Mouse (Mus musculus): ENCODE data around the gene Uba6. TPM values are rescaled to one million over a fixed set of nuclear protein-coding genes. Genes with fewer than 3 reads are reported as not detected.

Uba6 gene
- polyA plus RNA-seq, 1 experiment from 2014 or later, result 13.0 TPM

DNA sequence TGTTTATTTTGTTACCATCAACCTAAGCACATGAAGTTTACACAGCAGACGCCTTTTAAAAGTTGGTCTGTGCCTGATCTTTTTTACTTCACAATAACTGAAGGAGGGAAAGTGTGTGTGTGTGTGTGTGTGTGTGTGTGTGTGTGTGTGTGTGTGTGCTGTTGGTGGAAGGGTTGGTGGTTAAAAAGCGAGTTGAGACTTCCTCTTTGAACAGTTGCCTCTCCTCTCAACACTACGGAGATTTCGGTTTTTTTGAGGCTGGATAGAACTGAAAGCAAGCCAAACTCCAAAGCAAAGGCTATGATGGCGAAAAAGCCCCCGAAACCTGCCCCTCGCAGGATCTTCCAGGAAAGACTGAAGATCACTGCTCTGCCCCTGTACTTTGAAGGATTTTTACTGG lies 101.1 kb downstream of the Uba6 start, which contains the start of gene Stap1:
Gene Stap1 (plus strand): TSS at position 209 of the 400 bp plus-strand sequence.
- WGBS, result 75% methylated on average over 7 of the region's 7 CpGs
- peaks cover 3% of the 10 kb centered on the region; the same call in 1 of the 2 replicates for H3K9me3 ChIP-seq

GRCm38 (mm10) chr5:86069121-86069520 lies 103.5 kb downstream of the Uba6 start:
- H3K4me3 ChIP-seq, result no peak overlapping the region
- ATAC-seq (ENCODE audit: insufficient number of reproducible peaks, insufficient read depth, low FRiP score, low TSS enrichment, low read depth), result no peak
- H3K4me1 ChIP-seq, result peaks cover 10% of the 10 kb centered on the region
- H3K4me2 ChIP-seq, result no peak overlapping the region
- no peak overlapping the region for H3K27ac ChIP-seq
- no peaks in the 10 kb centered on the region for H3K27me3 ChIP-seq
- H3K9ac ChIP-seq, result no peak overlapping the region
- H3K36me3 ChIP-seq, result no peaks in the 10 kb centered on the region
- WGBS, result 66% methylated on average over 6 of the region's 6 CpGs
- H3K9me3 ChIP-seq, result peaks cover 3% of the 10 kb centered on the region; the same call in 1 of the 2 replicates

More for the DNA sequence above, 101.1 kb downstream of the Uba6 start, which contains the start of gene Stap1:
- peaks cover 8% of the 10 kb centered on the region for H3K4me1 ChIP-seq
- no peak within 1 kb of the TSS for H3K4me2 ChIP-seq
- H3K4me3 ChIP-seq, result no peak within 1 kb of the TSS
- H3K36me3 ChIP-seq, result no peaks in the 10 kb centered on the region
- ATAC-seq (ENCODE audit: insufficient number of reproducible peaks, insufficient read depth, low FRiP score, low TSS enrichment, low read depth), result no peak
- no peak within 1 kb of the TSS for H3K27ac ChIP-seq
- no peaks in the 10 kb centered on the region for H3K27me3 ChIP-seq
- no peak within 1 kb of the TSS for H3K9ac ChIP-seq

- Histone ChIP-seq H3K9me3 (peaks cover 3% of the 10 kb centered on the region; the same call in 1 of the 2 replicates), H3K27me3 (no peaks in the 10 kb centered on the region), H3K4me1 (peaks cover 17% of the 10 kb centered on the region), H3K4me2 (no peak overlapping the region), H3K27ac (no peak overlapping the region), H3K4me3 (no peak overlapping the region), H3K36me3 (no peaks in the 10 kb centered on the region), H3K9ac (no peak overlapping the region)
- WGBS, result 78% methylated on average over 3 of the region's 3 CpGs
- ATAC-seq (ENCODE audit: insufficient number of reproducible peaks, insufficient read depth, low FRiP score, low TSS enrichment, low read depth), result no peak
These were observed 104.2 kb downstream of the Uba6 start for GRCm38 (mm10) chr5:86068451-86068850.

GRCm38 (mm10) chr5:86066551-86066929 lies 106.1 kb downstream of the Uba6 start:
- H3K9ac ChIP-seq, result peak overlapping the region; percentile 67
- peak overlapping the region; percentile 76 for H3K4me3 ChIP-seq
- ATAC-seq (ENCODE audit: insufficient number of reproducible peaks, insufficient read depth, low FRiP score, low TSS enrichment, low read depth), result 0 out of 2 replicates have a peak, but pooled peaks have one; percentile 41
- no peaks in the 10 kb centered on the region for H3K36me3 ChIP-seq
- peaks cover 19% of the 10 kb centered on the region for H3K4me1 ChIP-seq
- H3K27me3 ChIP-seq, result no peaks in the 10 kb centered on the region
- WGBS, result 1% methylated on average over 17 of the region's 17 CpGs
- peaks cover 3% of the 10 kb centered on the region; the same call in 1 of the 2 replicates for H3K9me3 ChIP-seq
- peak overlapping the region; percentile 64 for H3K4me2 ChIP-seq
- H3K27ac ChIP-seq, result peak overlapping the region; percentile 62; the same call in 1 of the 2 replicates

DNA sequence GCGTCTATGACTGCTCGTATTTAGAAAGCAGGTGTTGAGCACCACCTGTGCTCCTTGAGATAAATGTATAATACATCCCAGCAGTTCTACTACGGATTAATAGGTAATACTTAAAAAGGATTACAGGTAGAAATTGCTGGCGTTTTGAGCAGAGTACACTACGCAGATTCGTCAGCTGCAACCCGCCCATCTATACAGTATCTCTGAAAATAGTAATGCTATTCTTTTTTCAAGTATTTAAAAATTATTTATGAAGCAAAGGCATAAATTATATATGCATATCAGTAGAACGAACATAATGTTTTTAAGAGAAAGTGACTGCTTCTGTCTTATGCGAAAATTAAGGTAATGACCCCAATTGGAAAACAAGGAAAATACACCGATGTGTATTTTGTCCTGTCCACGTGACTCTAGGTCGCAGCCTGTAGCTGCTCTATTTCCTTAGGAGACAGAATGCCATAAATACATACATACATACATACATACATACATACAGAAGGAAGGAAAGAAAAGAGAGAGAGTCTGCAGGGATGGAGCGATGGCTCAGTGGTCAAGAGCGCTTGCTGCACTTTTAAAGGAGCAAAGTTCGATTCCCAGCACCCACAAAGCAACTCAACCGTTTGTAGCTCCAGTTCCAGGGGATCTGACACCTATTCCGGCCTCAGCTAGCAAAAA lies 106.6 kb downstream of the Uba6 start:
- Histone ChIP-seq H3K36me3 (no peaks in the 10 kb centered on the region), H3K9ac (peak overlapping the region; percentile 55), H3K4me3 (peak overlapping the region; percentile 76), H3K9me3 (peaks cover 3% of the 10 kb centered on the region; the same call in 1 of the 2 replicates), H3K27me3 (no peaks in the 10 kb centered on the region), H3K4me2 (peak overlapping the region; percentile 64), H3K27ac (peak overlapping the region; percentile 83), H3K4me1 (peaks cover 19% of the 10 kb centered on the region)
- WGBS, result under 1% methylated on average over 17 of the region's 17 CpGs
- peak; percentile 59 for ATAC-seq (ENCODE audit: insufficient number of reproducible peaks, insufficient read depth, low FRiP score, low TSS enrichment, low read depth)

DNA sequence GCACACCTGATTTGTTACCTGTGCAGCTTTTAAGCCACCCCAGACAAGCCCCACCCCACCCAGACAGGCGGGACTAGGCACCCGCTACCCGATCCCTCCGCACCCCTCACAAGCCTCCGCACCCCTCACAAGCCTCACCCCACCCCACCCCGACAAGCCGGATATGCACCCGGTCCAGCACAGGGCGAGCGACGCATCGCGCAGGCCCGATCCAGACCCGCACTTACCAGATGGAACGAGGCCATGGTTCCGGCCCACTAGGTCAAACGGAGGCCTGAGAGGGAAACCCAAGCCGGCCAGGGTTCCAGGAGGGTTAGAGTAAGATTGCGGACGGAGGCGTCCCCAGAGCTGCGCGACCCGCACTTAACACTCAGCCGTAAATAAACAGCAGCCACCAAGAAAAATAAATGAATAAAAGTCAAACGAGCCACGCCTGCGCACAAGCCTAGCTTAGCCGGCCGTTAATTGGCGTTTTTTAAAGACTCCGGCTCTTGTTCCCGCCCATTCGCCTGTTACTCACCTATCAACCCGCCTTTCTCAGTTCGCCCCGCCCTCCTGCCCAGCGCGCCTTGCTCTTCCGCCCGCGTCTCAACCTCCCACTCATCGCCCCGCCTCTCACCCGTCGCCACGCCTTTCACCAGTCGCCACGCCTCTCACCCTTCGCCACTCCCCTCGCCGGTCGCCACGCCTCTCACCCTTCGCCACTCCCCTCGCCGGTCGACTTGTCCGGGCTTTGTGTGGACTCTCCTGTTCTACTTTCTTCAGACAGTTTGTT lies 107.3 kb downstream of the Uba6 start, which contains the start of gene Cenpc1:
Gene Cenpc1 (minus strand): TSS at position 483 of the 775 bp plus-strand sequence.
- ATAC-seq (ENCODE audit: insufficient number of reproducible peaks, insufficient read depth, low FRiP score, low TSS enrichment, low read depth), result peak; percentile 94
- under 1% methylated on average over 60 of the region's 60 CpGs for WGBS
- peaks cover 3% of the 10 kb centered on the region; the same call in 1 of the 2 replicates for H3K9me3 ChIP-seq
- H3K27ac ChIP-seq, result peak within 1 kb of the TSS; percentile 92
- no peaks in the 10 kb centered on the region for H3K36me3 ChIP-seq
- peak within 1 kb of the TSS; percentile 85 for H3K9ac ChIP-seq
- peak within 1 kb of the TSS; percentile 76 for H3K4me3 ChIP-seq
- H3K27me3 ChIP-seq, result no peaks in the 10 kb centered on the region
- H3K4me1 ChIP-seq, result peaks cover 19% of the 10 kb centered on the region
- peak within 1 kb of the TSS; percentile 64 for H3K4me2 ChIP-seq

- 98% methylated on average over 1 of the region's 1 CpGs for WGBS
- H3K9me3 ChIP-seq, result no peaks in the 10 kb centered on the region
- H3K4me3 ChIP-seq, result no peak overlapping the region
- H3K36me3 ChIP-seq, result no peaks in the 10 kb centered on the region
- peaks cover 19% of the 10 kb centered on the region for H3K4me1 ChIP-seq
- no peaks in the 10 kb centered on the region for H3K27me3 ChIP-seq
- H3K4me2 ChIP-seq, result peak overlapping the region; percentile 64
- no peak for ATAC-seq (ENCODE audit: insufficient number of reproducible peaks, insufficient read depth, low FRiP score, low TSS enrichment, low read depth)
- no peak overlapping the region for H3K9ac ChIP-seq
- no peak overlapping the region for H3K27ac ChIP-seq
These were observed 109.1 kb downstream of the Uba6 start for GRCm38 (mm10) chr5:86063501-86063900.

Other genes starting within 250 kb of the Uba6 start
- 39.0 and 42.4 TPM in 2 replicates for gene Cenpc1, start 107.2 kb downstream of the Uba6 start, polyA plus RNA-seq (2015; fragmentation: Nextera tagmentation; extraction: Ambion mirVana)
- 0.29 and 0.35 TPM in 2 replicates for gene Stap1, start 101.1 kb downstream of the Uba6 start, polyA plus RNA-seq (2015; fragmentation: Nextera tagmentation; extraction: Ambion mirVana)
- gene Gnrhr, start 25.1 kb upstream of the Uba6 start, polyA plus RNA-seq (2015; fragmentation: Nextera tagmentation; extraction: Ambion mirVana), result not detected in 2 replicates
- gene Tmprss11c, start 116.5 kb upstream of the Uba6 start, polyA plus RNA-seq (2015; fragmentation: Nextera tagmentation; extraction: Ambion mirVana), result not detected in 2 replicates
- 0.77 and 1.3 TPM in 2 replicates for gene Tmprss11d, start 200.6 kb upstream of the Uba6 start, polyA plus RNA-seq (2015; fragmentation: Nextera tagmentation; extraction: Ambion mirVana)